Mouse (Mus musculus): ENCODE measurements at regions not wholly inside any gene's neighbourhood (a gene's known extent, or its start where the extent isn't known, plus 50 kb on each side); places are given as distances from the start of the nearest gene placed in this dataset.

DNA sequence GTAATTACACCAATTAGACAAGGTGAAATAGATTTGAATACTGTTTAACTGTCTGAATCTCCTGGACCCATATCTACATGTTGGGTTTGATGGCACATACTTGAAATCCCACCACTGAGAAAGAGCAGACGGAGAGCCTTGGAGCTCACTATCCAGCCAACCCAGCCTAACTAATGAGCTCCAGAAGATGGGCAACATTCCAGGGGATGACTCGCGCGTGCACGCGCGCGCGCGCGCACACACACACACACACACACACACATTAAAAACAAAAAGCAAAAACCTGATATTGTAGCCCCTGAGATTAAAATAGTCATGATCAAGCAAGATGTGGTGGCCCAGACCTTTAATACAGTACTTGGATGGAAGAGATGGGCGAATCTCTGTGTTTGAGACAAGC, 243.3 kb upstream of the Tbl1xr1 start:
- WGBS: 96% methylated on average over 12 of the region's 12 CpGs
- Histone ChIP-seq H3K27ac (ENCODE audit: low read depth, low read length) (no peak overlapping the region), H3K27me3 (ENCODE audit: control insufficient read depth, insufficient read depth, low read length) (no peaks in the 10 kb centered on the region), H3K9me3 (ENCODE audit: control insufficient read depth, low read length) (no peaks in the 10 kb centered on the region), H3K4me1 (ENCODE audit: control insufficient read depth, insufficient read depth, low read length) (no peaks in the 10 kb centered on the region), H3K4me2 (ENCODE audit: low read depth, low read length) (no peak overlapping the region), H3K4me3 (ENCODE audit: low read depth, low read length) (no peak overlapping the region), H3K36me3 (ENCODE audit: control insufficient read depth, insufficient read depth, low read length) (no peaks in the 10 kb centered on the region), H3K9ac (replicated peaks; ENCODE audit: low read depth, low read length) (no peak overlapping the region)
- ATAC-seq (ENCODE audit: low read depth): no peak

DNA sequence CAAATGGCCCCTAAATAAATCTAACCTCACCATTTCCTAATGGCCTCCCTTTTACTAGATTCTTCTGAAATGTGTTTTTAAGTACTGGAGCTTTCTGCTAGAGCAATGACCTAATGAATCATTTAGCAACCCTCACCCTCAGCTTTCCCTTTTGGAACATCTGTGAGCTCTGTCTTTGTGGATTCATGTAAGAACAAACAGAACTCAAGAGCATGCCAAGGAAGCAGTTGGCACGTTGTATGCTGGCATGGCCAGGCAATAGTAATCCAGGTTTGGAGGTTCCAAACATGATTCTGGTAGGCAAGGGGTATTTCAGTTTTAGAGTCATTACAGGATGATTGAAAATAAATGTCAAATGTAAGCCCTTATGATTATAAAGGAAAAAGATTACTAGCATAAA, 240.9 kb upstream of the Tbl1xr1 start:
- Histone ChIP-seq H3K36me3 (ENCODE audit: control insufficient read depth, insufficient read depth, low read length) (no peaks in the 10 kb centered on the region), H3K4me2 (ENCODE audit: low read depth, low read length) (no peak overlapping the region), H3K9me3 (ENCODE audit: control insufficient read depth, low read length) (no peaks in the 10 kb centered on the region), H3K27me3 (ENCODE audit: control insufficient read depth, insufficient read depth, low read length) (no peaks in the 10 kb centered on the region), H3K27ac (ENCODE audit: low read depth, low read length) (no peak overlapping the region), H3K4me3 (ENCODE audit: low read depth, low read length) (no peak overlapping the region), H3K4me1 (ENCODE audit: control insufficient read depth, insufficient read depth, low read length) (no peaks in the 10 kb centered on the region), H3K9ac (replicated peaks; ENCODE audit: low read depth, low read length) (no peak overlapping the region)
- 79% methylated on average over 1 of the region's 1 CpGs for WGBS
- ATAC-seq (ENCODE audit: low read depth): no peak

DNA sequence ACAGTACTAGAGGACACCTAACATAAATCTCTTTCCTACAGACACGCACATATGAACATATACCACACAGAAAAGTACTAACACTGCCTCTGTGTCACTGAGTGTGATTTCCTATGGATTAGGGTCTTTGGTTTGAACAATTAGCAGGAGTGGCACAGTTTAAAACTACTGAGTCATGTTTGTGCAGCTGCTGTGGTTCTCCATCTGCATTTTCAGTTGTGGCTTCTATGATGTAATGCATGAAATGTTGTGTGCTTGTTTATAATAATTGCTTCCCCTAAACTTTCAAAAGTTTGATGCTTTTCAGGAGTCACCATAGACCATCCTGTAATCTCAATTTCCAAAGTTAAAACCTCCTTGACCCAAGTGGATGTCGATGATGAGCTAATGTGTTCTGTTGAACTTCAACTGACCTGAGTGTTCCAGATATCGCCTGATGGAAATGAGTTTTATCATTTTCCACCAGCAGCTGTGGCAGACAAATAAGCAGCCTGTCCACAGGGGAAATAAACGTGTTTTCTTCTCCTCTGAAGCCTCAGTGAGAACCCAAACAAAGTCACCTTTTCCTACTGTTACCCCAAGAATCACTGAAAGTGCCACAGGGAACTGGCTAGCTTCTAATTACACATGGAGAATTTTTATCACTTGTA, 239.0 kb upstream of the Tbl1xr1 start:
- no peaks in the 10 kb centered on the region for H3K9me3 ChIP-seq (ENCODE audit: control insufficient read depth, low read length)

DNA sequence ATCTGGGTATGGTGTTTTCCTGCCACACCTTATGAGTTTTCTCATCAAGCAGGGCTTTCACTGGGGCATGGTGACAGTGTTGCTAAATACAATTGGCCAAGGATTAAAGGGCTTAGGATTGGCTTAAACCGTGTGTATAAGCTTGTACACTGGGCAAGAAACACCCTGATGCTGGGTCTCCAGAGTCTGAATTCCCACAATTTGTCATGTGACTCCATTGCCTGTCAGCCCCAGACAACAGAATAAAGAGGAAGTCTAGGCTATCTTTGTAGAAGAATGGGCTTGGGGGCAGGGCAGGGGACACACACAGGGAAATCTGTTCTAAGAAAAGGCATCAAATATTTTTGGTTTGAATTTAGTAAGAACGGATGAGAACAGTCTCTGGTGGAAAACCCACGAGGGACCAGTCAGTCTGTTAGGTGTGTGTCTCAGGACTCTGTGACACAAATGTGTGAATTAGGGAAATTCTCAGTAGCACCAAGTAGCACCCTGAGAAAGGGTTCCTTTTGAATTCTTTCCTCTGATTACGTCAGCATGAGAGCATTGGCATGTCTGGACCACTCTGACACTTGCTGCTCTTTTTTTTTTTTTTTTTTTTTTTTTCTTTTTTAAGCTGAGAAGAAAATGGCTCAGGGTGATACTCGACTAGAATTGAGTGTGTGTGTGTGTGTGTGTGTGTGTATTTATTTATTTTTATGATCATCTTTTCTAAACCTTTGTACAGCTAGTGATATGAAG, 235.5 kb upstream of the Tbl1xr1 start:
- Histone ChIP-seq H3K4me2 (ENCODE audit: low read depth, low read length) (no peak overlapping the region), H3K36me3 (ENCODE audit: control insufficient read depth, insufficient read depth, low read length) (no peaks in the 10 kb centered on the region), H3K27ac (ENCODE audit: low read depth, low read length) (no peak overlapping the region), H3K4me3 (ENCODE audit: low read depth, low read length) (no peak overlapping the region), H3K9me3 (ENCODE audit: control insufficient read depth, low read length) (no peaks in the 10 kb centered on the region), H3K27me3 (ENCODE audit: control insufficient read depth, insufficient read depth, low read length) (no peaks in the 10 kb centered on the region), H3K4me1 (ENCODE audit: control insufficient read depth, insufficient read depth, low read length) (peaks cover 5% of the 10 kb centered on the region; the same call in 1 of the 2 replicates), H3K9ac (replicated peaks; ENCODE audit: low read depth, low read length) (no peak overlapping the region)
- no peak for ATAC-seq (ENCODE audit: low read depth)
- WGBS: 36% methylated on average over 5 of the region's 5 CpGs

More for the DNA sequence above, 239.0 kb upstream of the Tbl1xr1 start:
- no peak for ATAC-seq (ENCODE audit: low read depth)
- no peak overlapping the region for H3K4me2 ChIP-seq (ENCODE audit: low read depth, low read length)
- no peak overlapping the region for H3K27ac ChIP-seq (ENCODE audit: low read depth, low read length)
- H3K9ac ChIP-seq (replicated peaks; ENCODE audit: low read depth, low read length): no peak overlapping the region
- H3K36me3 ChIP-seq (ENCODE audit: control insufficient read depth, insufficient read depth, low read length): no peaks in the 10 kb centered on the region
- H3K4me3 ChIP-seq (ENCODE audit: low read depth, low read length): no peak overlapping the region
- peaks cover 2% of the 10 kb centered on the region; the same call in 1 of the 2 replicates for H3K4me1 ChIP-seq (ENCODE audit: control insufficient read depth, insufficient read depth, low read length)
- WGBS: 81% methylated on average over 4 of the region's 4 CpGs
- H3K27me3 ChIP-seq (ENCODE audit: control insufficient read depth, insufficient read depth, low read length): no peaks in the 10 kb centered on the region

DNA sequence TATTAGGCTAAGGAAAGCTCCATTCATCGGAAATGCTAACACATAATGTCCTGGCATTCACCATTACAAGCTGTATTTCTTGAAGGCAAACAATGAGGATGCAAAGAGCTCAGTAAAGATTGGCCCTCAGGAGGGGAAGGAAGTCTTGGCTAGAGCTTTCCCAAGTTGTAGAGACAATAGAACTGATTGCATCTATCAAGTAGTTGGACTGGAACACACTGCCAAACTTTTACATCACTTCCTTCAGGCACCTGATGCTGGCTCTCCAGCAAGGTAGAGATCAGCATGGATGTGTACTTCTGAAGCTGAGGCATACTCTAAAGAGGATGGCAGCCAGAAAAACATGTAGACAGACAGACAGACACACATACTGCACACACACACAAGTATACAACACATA, 234.9 kb upstream of the Tbl1xr1 start:
- Histone ChIP-seq H3K27me3 (ENCODE audit: control insufficient read depth, insufficient read depth, low read length) (no peaks in the 10 kb centered on the region), H3K9ac (replicated peaks; ENCODE audit: low read depth, low read length) (no peak overlapping the region), H3K9me3 (ENCODE audit: control insufficient read depth, low read length) (no peaks in the 10 kb centered on the region), H3K36me3 (ENCODE audit: control insufficient read depth, insufficient read depth, low read length) (no peaks in the 10 kb centered on the region), H3K4me2 (ENCODE audit: low read depth, low read length) (no peak overlapping the region), H3K27ac (ENCODE audit: low read depth, low read length) (no peak overlapping the region), H3K4me3 (ENCODE audit: low read depth, low read length) (no peak overlapping the region), H3K4me1 (ENCODE audit: control insufficient read depth, insufficient read depth, low read length) (peaks cover 5% of the 10 kb centered on the region; the same call in 1 of the 2 replicates)
- ATAC-seq (ENCODE audit: low read depth): no peak
- 23% methylated on average over 1 of the region's 1 CpGs for WGBS

DNA sequence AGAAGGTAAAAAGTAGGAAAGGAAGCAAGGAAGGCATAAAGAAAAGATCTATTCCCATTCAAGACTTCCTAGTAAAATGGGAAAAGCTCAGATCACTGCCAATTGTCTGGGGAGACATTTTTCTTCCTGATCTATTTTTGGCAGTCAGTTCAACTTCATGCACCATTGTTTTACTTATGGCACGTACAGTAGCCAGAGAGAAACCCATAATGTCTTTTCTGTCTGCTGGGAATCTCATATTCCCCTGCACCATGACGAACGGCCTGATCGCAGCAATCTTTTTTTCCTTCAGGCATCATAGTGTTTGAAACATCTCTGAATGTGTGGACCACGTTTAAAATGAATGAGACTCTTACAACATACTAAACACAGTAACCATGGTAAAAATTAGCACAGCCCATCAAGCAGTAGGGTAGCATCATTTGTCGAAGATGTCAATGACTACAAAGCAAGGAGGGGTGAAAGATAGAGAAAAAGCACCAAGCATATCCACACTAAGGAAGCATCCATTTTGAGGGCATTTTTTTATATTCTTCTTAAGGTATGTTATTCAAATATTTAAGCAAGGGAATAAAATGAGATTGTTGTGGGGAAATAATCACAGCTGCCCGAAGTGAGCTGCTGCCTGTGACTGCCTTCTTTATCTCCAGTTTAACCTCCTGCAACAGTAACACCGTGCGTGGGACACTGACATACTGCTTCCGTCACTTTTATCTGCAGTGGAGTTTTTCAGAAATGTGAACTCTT, 233.7 kb upstream of the Tbl1xr1 start:
- H3K27ac ChIP-seq (ENCODE audit: low read depth, low read length): peak overlapping the region; percentile 18; the same call in 1 of the 2 replicates
- H3K36me3 ChIP-seq (ENCODE audit: control insufficient read depth, insufficient read depth, low read length): no peaks in the 10 kb centered on the region
- H3K4me3 ChIP-seq (ENCODE audit: low read depth, low read length): no peak overlapping the region
- H3K4me2 ChIP-seq (ENCODE audit: low read depth, low read length): no peak overlapping the region; the same call in 1 of the 2 replicates
- no peaks in the 10 kb centered on the region for H3K9me3 ChIP-seq (ENCODE audit: control insufficient read depth, low read length)
- peaks cover 5% of the 10 kb centered on the region; the same call in 1 of the 2 replicates for H3K4me1 ChIP-seq (ENCODE audit: control insufficient read depth, insufficient read depth, low read length)
- H3K27me3 ChIP-seq (ENCODE audit: control insufficient read depth, insufficient read depth, low read length): no peaks in the 10 kb centered on the region
- 25% methylated on average over 10 of the region's 10 CpGs for WGBS
- no peak overlapping the region for H3K9ac ChIP-seq (replicated peaks; ENCODE audit: low read depth, low read length)
- peak; percentile 56; the same call in 1 of the 2 replicates for ATAC-seq (ENCODE audit: low read depth)

DNA sequence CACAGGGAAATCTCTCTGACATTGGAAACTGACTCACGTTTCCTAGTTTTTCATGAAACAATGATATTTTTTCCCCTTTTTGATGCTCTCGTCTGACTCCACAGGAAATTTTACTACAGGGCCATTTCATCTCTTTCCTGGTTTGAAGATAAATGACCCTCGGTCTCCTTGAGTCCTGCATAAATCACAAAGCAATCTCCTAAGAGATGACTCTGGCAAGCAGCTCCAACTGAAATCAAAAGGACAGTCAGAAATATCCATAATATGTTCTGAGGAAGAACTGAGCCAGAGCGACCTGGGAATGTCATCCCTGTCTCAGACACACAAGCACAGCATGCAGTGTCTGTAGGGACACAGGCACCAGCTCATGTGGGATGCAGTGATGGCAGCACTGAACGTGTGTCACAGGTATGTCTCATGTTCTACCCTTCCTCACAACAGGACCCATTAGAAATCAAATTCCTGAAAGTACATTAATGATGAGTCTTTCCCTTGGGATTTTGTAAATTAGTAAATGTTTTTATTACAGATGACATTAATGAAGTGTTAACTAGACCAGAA, 233.1 kb upstream of the Tbl1xr1 start:
- peak overlapping the region; percentile 40; the same call in 1 of the 2 replicates for H3K27ac ChIP-seq (ENCODE audit: low read depth, low read length)
- no peak overlapping the region for H3K4me2 ChIP-seq (ENCODE audit: low read depth, low read length)
- 34% methylated on average over 5 of the region's 5 CpGs for WGBS
- no peaks in the 10 kb centered on the region for H3K9me3 ChIP-seq (ENCODE audit: control insufficient read depth, low read length)
- H3K4me3 ChIP-seq (ENCODE audit: low read depth, low read length): no peak overlapping the region
- H3K9ac ChIP-seq (replicated peaks; ENCODE audit: low read depth, low read length): no peak overlapping the region
- no peaks in the 10 kb centered on the region for H3K36me3 ChIP-seq (ENCODE audit: control insufficient read depth, insufficient read depth, low read length)
- H3K4me1 ChIP-seq (ENCODE audit: control insufficient read depth, insufficient read depth, low read length): peaks cover 5% of the 10 kb centered on the region; the same call in 1 of the 2 replicates
- H3K27me3 ChIP-seq (ENCODE audit: control insufficient read depth, insufficient read depth, low read length): no peaks in the 10 kb centered on the region
- ATAC-seq (ENCODE audit: low read depth): peak; percentile 63; the same call in 1 of the 2 replicates

DNA sequence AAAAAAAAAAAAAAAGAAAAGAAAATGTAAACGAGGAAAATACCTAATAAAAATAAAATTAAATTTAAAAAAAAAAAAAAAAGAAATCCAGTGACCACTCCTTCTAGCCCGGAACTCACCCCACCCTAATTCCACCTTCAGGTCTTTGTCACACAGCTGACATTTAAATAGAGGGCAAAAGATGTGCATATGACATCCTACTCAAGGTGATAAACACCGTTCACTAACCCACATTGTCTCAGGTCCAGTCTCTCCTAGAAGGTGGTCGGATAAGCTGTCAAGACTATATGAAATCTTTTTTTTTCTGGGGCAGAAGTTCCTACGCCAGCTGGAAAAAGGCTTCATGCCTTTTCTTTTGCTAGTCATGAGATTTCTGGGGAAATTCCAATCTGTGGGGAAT, 226.6 kb upstream of the Tbl1xr1 start:
- Histone ChIP-seq H3K4me3 (ENCODE audit: low read depth, low read length) (no peak overlapping the region), H3K36me3 (ENCODE audit: control insufficient read depth, insufficient read depth, low read length) (no peaks in the 10 kb centered on the region)
- no peak for ATAC-seq (ENCODE audit: low read depth)

More for the DNA sequence above, 226.6 kb upstream of the Tbl1xr1 start:
- Histone ChIP-seq H3K9me3 (ENCODE audit: control insufficient read depth, low read length) (no peaks in the 10 kb centered on the region), H3K4me2 (ENCODE audit: low read depth, low read length) (no peak overlapping the region), H3K4me1 (ENCODE audit: control insufficient read depth, insufficient read depth, low read length) (no peaks in the 10 kb centered on the region), H3K27me3 (ENCODE audit: control insufficient read depth, insufficient read depth, low read length) (no peaks in the 10 kb centered on the region), H3K27ac (ENCODE audit: low read depth, low read length) (no peak overlapping the region), H3K9ac (replicated peaks; ENCODE audit: low read depth, low read length) (no peak overlapping the region)
- WGBS: 92% methylated on average over 5 of the region's 5 CpGs

Data from neural tube, embryonic 14.5 days (tissue).